Mouse (Mus musculus): ENCODE data around the gene Galnt6.

- TF ChIP-seq GATA1 (IDR thresholded peaks at IDR 0.05; ENCODE audit: low read length) (no peak), TAL1 (IDR thresholded peaks at IDR 0.05; ENCODE audit: low read length) (no peak)
Measured at GRCm38 (mm10) chr15:100759286-100759685, 30.1 kb upstream of the Galnt6 start.

Measured in erythroblast, embryonic 14.5 days (primary cell).